8 mouse cellular contexts compared by ENCODE assay signal in genomic region chr11:97568729-97569128, GRCm38 (mm10). TPM values are rescaled to one million over a fixed set of nuclear protein-coding genes. Genes with fewer than 3 reads are reported as not detected.
DNase-seq lines count a peak whose midpoint lies in the region; ATAC-seq lines count a peak whose summit lies in the region.

No protein-coding gene starts in this region.

- H3K9ac ChIP-seq in hindbrain, embryonic 13.5 days = peak overlapping the region; percentile 55; the same call in 1 of the 2 replicates

- H3K4me2 ChIP-seq in hindbrain, embryonic 13.5 days = peak overlapping the region; percentile 36

- DNase-seq in MN1 (ENCODE audit: low spot score) = peak; percentile 90
- peak; percentile 91 for DNase-seq in cerebellum, adult 9-11 months
- peak; percentile 67 to 83 for DNase-seq in frontal cortex, postnatal 36 days (ENCODE audit: low spot score in 2 of 2)
- DNase-seq in layer of hippocampus, postnatal 14 days (ENCODE audit: low spot score in 2 of 2) = peak; percentile 77 to 86
- peak; percentile 74 for DNase-seq in lung, postnatal 36 days
- DNase-seq in right cerebral cortex, adult 2 months (ENCODE audit: low spot score in 2 of 2) = peak; percentile 79 to 82

- peaks cover 100% of the 10 kb centered on the region for H3K4me1 ChIP-seq in hindbrain, embryonic 13.5 days (replicated peaks)

- H3K27me3 ChIP-seq in hindbrain, embryonic 13.5 days = 0 out of 2 replicates have a peak, but pooled peaks cover 5% of the 10 kb centered on the region

- 9% methylated on average over 8 of the region's 8 CpGs for WGBS in hindbrain, embryonic 13.5 days

- peak overlapping the region; percentile 40 for H3K27ac ChIP-seq in hindbrain, embryonic 13.5 days

- H3K4me3 ChIP-seq in hindbrain, embryonic 13.5 days = 0 out of 2 replicates have a peak overlapping the region, but pooled peaks have one; percentile 2

- peak; percentile 12; the same call in 1 of the 2 replicates for ATAC-seq in hindbrain, embryonic 13.5 days (ENCODE audit: low FRiP score)
- no peak for ATAC-seq in CD4-positive, CD25-positive, alpha-beta regulatory T cell, adult 4 months

- no peaks in the 10 kb centered on the region for H3K36me3 ChIP-seq in hindbrain, embryonic 13.5 days

- no peaks in the 10 kb centered on the region for H3K9me3 ChIP-seq in hindbrain, embryonic 13.5 days

RNA-seq across cellular contexts. Expression of gene Srcin1, which starts 7.3 kb away (rescaled TPM):
- 6.0 and 7.0 TPM in 2 replicates for polyA plus RNA-seq in hindbrain, embryonic 13.5 days (2015; fragmentation: Nextera tagmentation; extraction: Ambion mirVana)
- total RNA-seq in layer of hippocampus, postnatal 14 days (2021) = 100 to 1,000 TPM; 309 to 331 TPM
- polyA plus RNA-seq in CD4-positive, CD25-positive, alpha-beta regulatory T cell, adult 4 months (2017; shearing (Covaris generic)) = not detected
